Mouse (Mus musculus) lung, adult 2 months (tissue): ENCODE measurements around the gene Lmnb2.

Experiments
- CTCF ChIP-seq: fragments of 200-500 bp; IDR thresholded peaks from 2 replicates; pipeline ENCODE4 v1.5.1; 2011; ENCODE audit warnings: mild to moderate bottlenecking, low read length, control low read depth; ENCODE audit not compliant: insufficient read depth
- POLR2A ChIP-seq: fragments of 200-500 bp; IDR thresholded peaks from 2 replicates; pipeline ENCODE4 v1.6.1; 2011; ENCODE audit warnings: low read depth, mild to moderate bottlenecking, control low read depth, low read length, borderline replicate concordance; ENCODE audit errors: extremely low read depth

DNA sequence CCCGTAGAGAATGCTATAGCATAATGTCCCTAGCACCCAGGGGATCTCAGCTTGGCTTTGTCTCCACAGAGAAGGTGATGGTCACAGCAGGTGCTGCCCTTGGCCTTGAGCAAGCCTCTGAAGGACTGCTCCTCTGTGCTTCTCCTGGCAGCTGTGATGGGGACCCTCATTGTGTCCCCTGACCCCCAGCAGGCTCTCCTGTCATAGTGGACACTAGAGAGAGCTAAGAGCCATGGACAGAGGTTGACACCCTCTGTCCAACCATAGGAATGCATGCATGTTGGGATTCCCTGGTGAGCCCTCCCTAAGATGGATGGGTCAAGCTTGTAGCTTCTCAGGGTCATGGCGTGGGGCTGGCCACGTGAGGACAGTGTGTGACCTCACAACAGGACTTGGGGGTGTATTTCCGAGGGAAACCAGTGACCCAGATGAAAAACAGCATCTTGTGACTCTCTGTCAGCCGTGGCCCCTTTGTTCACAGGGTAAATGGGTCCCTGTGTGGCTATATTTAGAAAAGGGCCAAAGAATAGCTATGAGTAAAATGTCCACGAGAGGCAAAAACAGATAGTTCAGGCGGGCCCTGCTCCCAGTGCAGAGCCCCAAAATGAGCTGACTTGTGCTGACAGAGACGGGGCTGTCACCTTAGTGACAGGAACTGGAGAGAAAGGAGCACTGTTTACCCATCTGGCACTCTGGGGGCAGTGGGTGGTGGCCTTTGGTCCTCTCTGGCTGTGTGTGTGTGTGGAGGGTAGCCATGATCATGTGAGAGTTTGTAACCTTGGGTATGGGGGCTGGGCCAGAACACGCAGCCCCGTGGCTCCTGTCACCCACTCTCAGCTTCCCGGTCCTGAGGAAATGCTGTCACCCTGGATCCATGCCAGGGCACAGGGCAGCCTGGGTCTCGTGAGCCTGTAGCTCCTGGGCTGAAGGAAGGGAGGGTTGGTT, 45.3 kb upstream of the Lmnb2 start:
- no peak for TF ChIP-seq CTCF
- no peak for TF ChIP-seq POLR2A
